Mouse (Mus musculus) hindbrain, postnatal 0 days (tissue): ENCODE data around the gene Zfp689. TPM values are rescaled to one million over a fixed set of nuclear protein-coding genes. Genes with fewer than 3 reads are reported as not detected.
A peak's percentile ranks its signal among the peaks of the same experiment; 100 is the strongest.
"Not testable (repeated sequence)": the region's sequence is repeated elsewhere in the genome, so short reads cannot be mapped to it uniquely, and the experiment has no call there.

Experiments
- ATAC-seq: fragments of 200-750 bp; cut with Nextera tagmentation; 2 replicates; pipeline ENCODE4 v1.8.0; 2017; ENCODE audit warnings: mild to moderate bottlenecking, moderate TSS enrichment, moderate library complexity
- DNase-seq: peaks from one replicate; pipeline ENCODE4 v3.0.0-alpha.2; 2015; ENCODE audit warnings: low spot score
- H3K27ac ChIP-seq: fragments of 300-500 bp; sonication (generic); 2 replicates; pipeline ENCODE4 v1.5.1; 2014; ENCODE audit warnings: mild to moderate bottlenecking
- H3K27me3 ChIP-seq: fragments of 300-500 bp; sonication (generic); 2 replicates; pipeline ENCODE4 v1.6.1; 2014; ENCODE audit warnings: low read length, mixed read lengths; ENCODE audit not compliant: insufficient read depth
- H3K36me3 ChIP-seq: fragments of 300-500 bp; sonication (generic); 2 replicates; pipeline ENCODE4 v1.6.1; 2014; ENCODE audit warnings: low read length, mixed read lengths; ENCODE audit not compliant: insufficient read depth
- H3K4me1 ChIP-seq: fragments of 300-500 bp; sonication (generic); 2 replicates; pipeline ENCODE4 v1.6.1; 2014; ENCODE audit warnings: antibody characterized with exemption, low read length, mixed read lengths; ENCODE audit not compliant: insufficient read depth
- H3K4me2 ChIP-seq: fragments of 300-500 bp; sonication (generic); 2 replicates; pipeline ENCODE4 v1.6.1; 2014; ENCODE audit warnings: low read depth, mild to moderate bottlenecking, low read length, moderate library complexity, mixed read lengths
- H3K4me3 ChIP-seq: fragments of 300-500 bp; sonication (generic); 2 replicates; pipeline ENCODE4 v1.5.1; 2014; ENCODE audit warnings: low read length
- H3K9ac ChIP-seq: fragments of 300-500 bp; sonication (generic); replicated peaks from 2 replicates; pipeline ENCODE4 v1.6.1; 2014; ENCODE audit warnings: mild to moderate bottlenecking, low read length, moderate library complexity, mixed read lengths
- H3K9me3 ChIP-seq: fragments of 300-500 bp; sonication (generic); 2 replicates; pipeline ENCODE4 v1.6.1; 2016; ENCODE audit warnings: low read length, mixed read lengths
- CTCF ChIP-seq: IDR thresholded peaks from 2 replicates; pipeline ENCODE4 v1.5.1; 2016; ENCODE audit warnings: antibody characterized with exemption, control low read depth, low read depth
- WGBS: fragments of 180-500 bp; shearing (Covaris S2); extraction: QIAGEN DNeasy Blood & Tissue Kit; methylation state at CpG from one replicate; pipeline ENCODE4 v1.1.7; 2014; 5-methylcytosine and 5-hydroxymethylcytosine counted together
- polyA plus RNA-seq: library from polyadenylated mRNA; unstranded; fragments of >200 nt; fragmentation: Nextera tagmentation; extraction: Ambion mirVana; gene quantifications from 2 replicates; pipeline ENCODE4 v1.2.1, GENCODE M21; 2015
- total RNA-seq: library from RNA; depleted of rRNA; stranded (reverse); fragments of >200 nt; gene quantifications from 2 replicates; pipeline ENCODE4 v1.2.3, GENCODE M21; 2014; rRNA removed

Zfp689 gene
- total RNA-seq (8.6 and 9.4 TPM in 2 replicates), polyA plus RNA-seq (7.7 and 7.9 TPM in 2 replicates)

- Histone ChIP-seq H3K27ac (peak within 1 kb of the TSS; percentile 92), H3K36me3 (peaks cover 15% of the 10 kb centered on the region; the same call in 1 of the 2 replicates), H3K4me2 (peak within 1 kb of the TSS; percentile 92), H3K27me3 (no peaks in the 10 kb centered on the region), H3K4me1 (peaks cover 19% of the 10 kb centered on the region), H3K9ac (peak within 1 kb of the TSS; percentile 83), H3K9me3 (no peaks in the 10 kb centered on the region), H3K4me3 (peak within 1 kb of the TSS; percentile 77)
- DNase-seq (peak; percentile 98), ATAC-seq (peak; percentile 94)
- under 1% methylated on average over 54 of the region's 54 CpGs for WGBS
- TF ChIP-seq CTCF, result peak; percentile 11
Measured at GRCm38 (mm10) chr7:127448521-127449300, at the start of gene Zfp689. Gene Zfp689, minus strand, starts transcription at chr7:127449158.

DNA sequence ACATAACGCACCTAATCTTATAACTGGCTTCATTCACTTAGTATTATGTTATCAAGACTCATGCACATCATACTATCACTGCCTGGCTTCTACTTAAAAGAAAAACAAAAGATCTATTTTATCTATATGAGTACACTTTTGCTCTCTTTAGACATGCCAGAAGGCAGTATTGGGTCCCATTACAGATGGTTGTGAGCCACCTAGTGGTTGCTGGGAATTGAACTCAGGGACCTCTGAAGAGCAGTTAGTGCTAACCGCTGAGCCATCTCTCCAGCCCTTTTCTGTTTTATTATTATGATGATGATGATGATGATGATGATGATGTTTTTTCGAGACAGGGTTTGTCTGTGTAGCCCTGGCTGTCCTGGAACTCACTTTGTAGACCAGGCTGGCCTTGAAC lies 49.4 kb upstream of the Zfp689 start:
- Histone ChIP-seq H3K36me3 (no peaks in the 10 kb centered on the region), H3K4me1 (no peaks in the 10 kb centered on the region), H3K27me3 (no peaks in the 10 kb centered on the region), H3K9ac (no peak overlapping the region), H3K9me3 (no peaks in the 10 kb centered on the region), H3K27ac (no peak overlapping the region), H3K4me2 (no peak overlapping the region), H3K4me3 (no peak overlapping the region)
- DNase-seq (peak; percentile 63), ATAC-seq (no peak)
- WGBS, result 45% methylated on average over 3 of the region's 3 CpGs
- peak; percentile 66 for TF ChIP-seq CTCF

GRCm38 (mm10) chr7:127497382-127497781 lies 48.4 kb upstream of the Zfp689 start:
- TF ChIP-seq CTCF, result no peak
- no peaks in the 10 kb centered on the region for H3K9me3 ChIP-seq
- no peaks in the 10 kb centered on the region for H3K4me1 ChIP-seq
- H3K4me2 ChIP-seq, result no peak overlapping the region
- ATAC-seq (no peak), DNase-seq (no peak)
- H3K27me3 ChIP-seq, result no peaks in the 10 kb centered on the region
- no peaks in the 10 kb centered on the region for H3K36me3 ChIP-seq
- H3K27ac ChIP-seq, result no peak overlapping the region
- WGBS, result 85% methylated on average over 2 of the region's 2 CpGs
- H3K9ac ChIP-seq, result no peak overlapping the region
- no peak overlapping the region for H3K4me3 ChIP-seq

DNA sequence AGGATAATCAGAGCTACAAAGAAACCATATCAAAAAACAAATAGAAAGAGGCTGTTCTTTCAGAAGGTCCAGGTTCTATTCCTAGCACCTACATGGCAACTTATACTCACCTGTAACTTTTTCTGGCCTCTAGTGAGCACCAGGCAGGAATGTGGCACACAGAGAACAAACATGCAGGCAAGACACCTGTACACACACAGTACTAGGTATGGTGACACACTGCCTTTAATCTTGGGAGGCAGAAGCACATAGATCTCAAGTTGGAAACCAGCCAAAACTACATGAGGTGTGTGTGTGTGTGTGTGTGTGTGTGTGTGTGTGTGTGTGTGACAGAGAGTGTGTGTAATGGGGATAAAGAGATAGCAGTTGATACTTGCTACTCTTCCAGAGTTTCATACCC lies 45.7 kb upstream of the Zfp689 start:
- no peak for DNase-seq
- H3K4me3 ChIP-seq, result no peak overlapping the region

GRCm38 (mm10) chr7:127491846-127492245 lies 42.9 kb upstream of the Zfp689 start:
- ATAC-seq, result no peak
- no peaks in the 10 kb centered on the region for H3K27me3 ChIP-seq
- no peaks in the 10 kb centered on the region for H3K9me3 ChIP-seq
- no peak for DNase-seq
- 84% methylated on average over 3 of the region's 3 CpGs for WGBS
- H3K9ac ChIP-seq, result no peak overlapping the region
- no peak overlapping the region for H3K4me2 ChIP-seq
- TF ChIP-seq CTCF, result no peak
- H3K4me3 ChIP-seq, result no peak overlapping the region
- peaks cover 44% of the 10 kb centered on the region for H3K36me3 ChIP-seq
- no peak overlapping the region for H3K27ac ChIP-seq
- H3K4me1 ChIP-seq, result no peaks in the 10 kb centered on the region

More for the DNA sequence above, 45.7 kb upstream of the Zfp689 start:
- Histone ChIP-seq H3K4me2 (no peak overlapping the region), H3K9ac (no peak overlapping the region), H3K36me3 (peaks cover 19% of the 10 kb centered on the region), H3K9me3 (no peaks in the 10 kb centered on the region), H3K27ac (no peak overlapping the region), H3K27me3 (no peaks in the 10 kb centered on the region), H3K4me1 (no peaks in the 10 kb centered on the region)
- TF ChIP-seq CTCF, result no peak
- ATAC-seq, result no peak

GRCm38 (mm10) chr7:127489982-127490381 lies 41.0 kb upstream of the Zfp689 start:
- no peak overlapping the region for H3K4me3 ChIP-seq
- no peak for DNase-seq
- H3K4me2 ChIP-seq, result no peak overlapping the region
- no peak overlapping the region for H3K9ac ChIP-seq
- H3K9me3 ChIP-seq, result no peaks in the 10 kb centered on the region
- no peak for ATAC-seq
- H3K27ac ChIP-seq, result no peak overlapping the region
- no peak for TF ChIP-seq CTCF
- no peaks in the 10 kb centered on the region for H3K27me3 ChIP-seq
- 93% methylated on average over 7 of the region's 7 CpGs for WGBS
- H3K4me1 ChIP-seq, result no peaks in the 10 kb centered on the region
- peaks cover 62% of the 10 kb centered on the region for H3K36me3 ChIP-seq

- not testable (repeated sequence) for H3K4me1 ChIP-seq, H3K4me3 ChIP-seq, H3K9me3 ChIP-seq, H3K4me2 ChIP-seq, DNase-seq, H3K27ac ChIP-seq, ATAC-seq, H3K9ac ChIP-seq, H3K27me3 ChIP-seq
- peaks cover 76% of the 10 kb centered on the region for H3K36me3 ChIP-seq
- 77% methylated on average over 4 of the region's 5 CpGs for WGBS
Measured at GRCm38 (mm10) chr7:127488364-127488763, 39.4 kb upstream of the Zfp689 start.
